Mouse (Mus musculus) bone marrow, adult 2 months (tissue): ENCODE data around the gene Dapk2.

Source experiments
- CTCF ChIP-seq: fragments of 200-500 bp; IDR thresholded peaks from 2 replicates; pipeline ENCODE4 v1.5.1; 2011; ENCODE audit warnings: low read length, control low read depth; ENCODE audit not compliant: control insufficient read depth, insufficient read depth
- POLR2A ChIP-seq: fragments of 200-500 bp; IDR thresholded peaks from 2 replicates; pipeline ENCODE4 v1.6.1; 2011; ENCODE audit warnings: low read depth, mild to moderate bottlenecking, control low read depth, low read length, borderline replicate concordance; ENCODE audit not compliant: control insufficient read depth

DNA sequence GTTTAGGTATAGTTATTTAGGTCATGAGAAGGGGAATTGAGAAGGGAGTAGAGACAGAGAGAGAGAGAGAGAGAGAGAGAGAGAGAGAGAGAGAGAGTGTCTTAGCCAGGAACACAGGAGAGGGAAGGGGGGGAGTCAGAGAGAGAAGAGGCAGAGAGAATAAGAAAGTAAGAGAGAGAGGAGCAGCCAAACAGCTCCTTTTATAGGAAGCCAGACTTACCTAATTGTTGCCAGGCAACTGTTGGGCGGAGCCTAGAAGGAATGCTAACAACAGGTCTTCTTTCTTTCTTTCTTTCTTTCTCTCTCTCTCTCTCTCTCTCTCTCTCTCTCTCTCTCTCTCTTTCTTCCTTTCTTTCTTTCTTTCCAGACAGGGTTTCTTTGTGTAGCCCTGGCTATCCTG lies 136.2 kb downstream of the Dapk2 start:
- no peak for TF ChIP-seq CTCF
- no peak for TF ChIP-seq POLR2A
